Comparison of ENCODE assay signal across 9 mouse cellular contexts in genomic region chr12:58538305-58538719, GRCm38 (mm10).
A peak's percentile ranks its signal among the peaks of the same experiment; 100 is the strongest.
DNase-seq lines count a peak whose midpoint lies in the region; ATAC-seq and TF ChIP-seq lines count a peak whose summit lies in the region.
"Had no signal": no experiment of that assay in that cellular context is flagged by ENCODE, and none has a peak within 500 bp of the region (broad histone marks: within the 10 kb centered on the region; RNA-seq: fewer than 3 reads in every experiment).

No protein-coding gene starts in this region.

- H3K9ac ChIP-seq in kidney, postnatal 0 days (ENCODE audit: low read depth, low read length) = no peak overlapping the region
- no peak overlapping the region for H3K9ac ChIP-seq in heart, embryonic 14.5 days (ENCODE audit: low read length)
- no peak overlapping the region for H3K9ac ChIP-seq in liver, postnatal 0 days (replicated peaks)

- peak; percentile 58 for DNase-seq in kidney, postnatal 0 days (ENCODE audit: low spot score)
- no peak for DNase-seq in kidney, adult 18-20 months
- peak; percentile 11 for DNase-seq in brain, adult 2 months (ENCODE audit: low read depth, low spot score)
- DNase-seq in liver, postnatal 0 days = no peak
- DNase-seq in spleen, postnatal 10 days (ENCODE audit: low spot score in 2 of 2) = no peak
- no peak for DNase-seq in left cerebral cortex, adult 2 months (ENCODE audit: extremely low spot score in 1 of 2, low spot score in 2 of 2)
- DNase-seq in spleen, postnatal 14 days (ENCODE audit: low spot score in 2 of 2) = no peak
- DNase-seq: right cerebral cortex, postnatal 25 days had no signal

- intact Hi-C loops in left cerebral cortex, adult 2 months (cut with DNase I) = no loop called here

- ATAC-seq in kidney, postnatal 0 days (replicated peaks; ENCODE audit: low FRiP score, low read depth) = no peak
- peak; percentile 85 for ATAC-seq in heart, embryonic 14.5 days (ENCODE audit: insufficient number of reproducible peaks, insufficient read depth, low FRiP score, low read depth)
- ATAC-seq in liver, postnatal 0 days = peak; percentile 62

- H3K27me3 ChIP-seq in kidney, postnatal 0 days (ENCODE audit: insufficient read depth, low read length) = no peaks in the 10 kb centered on the region
- no peaks in the 10 kb centered on the region for H3K27me3 ChIP-seq in heart, embryonic 14.5 days (ENCODE audit: control insufficient read depth, insufficient read depth, low read length)
- no peaks in the 10 kb centered on the region for H3K27me3 ChIP-seq in liver, postnatal 0 days (ENCODE audit: insufficient read depth, low read length)

- no peak overlapping the region for H3K4me2 ChIP-seq in kidney, postnatal 0 days (ENCODE audit: low read length)
- peak overlapping the region; percentile 61 for H3K4me2 ChIP-seq in heart, embryonic 14.5 days (ENCODE audit: low read length)
- H3K4me2 ChIP-seq in liver, postnatal 0 days (ENCODE audit: low read depth, low read length) = peak overlapping the region; percentile 7; the same call in 1 of the 2 replicates

- H3K4me3 ChIP-seq in kidney, postnatal 0 days (replicated peaks; ENCODE audit: low read depth, low read length) = no peak overlapping the region
- H3K4me3 ChIP-seq in heart, embryonic 14.5 days (ENCODE audit: control insufficient read depth in 1 of 2, insufficient read depth in 1 of 2, low read depth in 1 of 2, low read length in 2 of 2) = 0 out of 4 replicates have a peak overlapping the region, but pooled peaks of 1 of the 2 experiments have one; percentile 6
- no peak overlapping the region for H3K4me3 ChIP-seq in liver, postnatal 0 days (ENCODE audit: low read depth, low read length)
- H3K4me3 ChIP-seq in left cerebral cortex, adult 2 months = no peak overlapping the region

- 39% methylated on average over 5 of the region's 5 CpGs for WGBS in kidney, postnatal 0 days
- WGBS in heart, embryonic 14.5 days = 2% methylated on average over 5 of the region's 5 CpGs
- 19% methylated on average over 5 of the region's 5 CpGs for WGBS in liver, postnatal 0 days (ENCODE audit: insufficient replicate concordance)

- no peaks in the 10 kb centered on the region for H3K9me3 ChIP-seq in kidney, postnatal 0 days (replicated peaks; ENCODE audit: low read length)
- H3K9me3 ChIP-seq in heart, embryonic 14.5 days (ENCODE audit: control insufficient read depth, low read length) = no peaks in the 10 kb centered on the region
- H3K9me3 ChIP-seq in liver, postnatal 0 days (ENCODE audit: low read length) = no peaks in the 10 kb centered on the region

- 0 out of 2 replicates have a peak, but pooled peaks have one; percentile 35 for TF ChIP-seq EP300 in liver, postnatal 0 days (IDR thresholded peaks at IDR 0.05; ENCODE audit: low read depth)

- H3K4me1 ChIP-seq in kidney, postnatal 0 days (replicated peaks; ENCODE audit: insufficient read depth, low read length) = no peaks in the 10 kb centered on the region
- peaks cover 3 to 8% of the 10 kb centered on the region in 2 experiments; a peak in 3 of 4 replicates for H3K4me1 ChIP-seq in heart, embryonic 14.5 days (ENCODE audit: control insufficient read depth in 2 of 2, insufficient read depth in 2 of 2, low read length in 2 of 2)
- no peaks in the 10 kb centered on the region for H3K4me1 ChIP-seq in liver, postnatal 0 days (ENCODE audit: insufficient read depth)

- no peaks in the 10 kb centered on the region for H3K36me3 ChIP-seq in kidney, postnatal 0 days (ENCODE audit: insufficient read depth, low read length)
- H3K36me3 ChIP-seq in heart, embryonic 14.5 days (ENCODE audit: control insufficient read depth, insufficient read depth, low read length) = no peaks in the 10 kb centered on the region
- H3K36me3 ChIP-seq in liver, postnatal 0 days (replicated peaks; ENCODE audit: insufficient read depth, low read length) = no peaks in the 10 kb centered on the region

- H3K27ac ChIP-seq in kidney, postnatal 0 days = no peak overlapping the region
- peak overlapping the region; percentile 35 to 39; a peak in 3 of 4 replicates for H3K27ac ChIP-seq in heart, embryonic 14.5 days (replicated peaks in 1 of 2; ENCODE audit: control insufficient read depth in 1 of 2, insufficient read depth in 1 of 2, low read depth in 2 of 2, low read length in 2 of 2)
- H3K27ac ChIP-seq in liver, postnatal 0 days (ENCODE audit: low read depth) = no peak overlapping the region
- H3K27ac ChIP-seq in left cerebral cortex, adult 2 months = no peak overlapping the region

- TF ChIP-seq CTCF in kidney, postnatal 0 days (IDR thresholded peaks at IDR 0.05; ENCODE audit: low read depth) = no peak
- no peak for TF ChIP-seq CTCF in liver, postnatal 0 days (IDR thresholded peaks at IDR 0.05; ENCODE audit: low read depth)
- no peak for TF ChIP-seq CTCF in left cerebral cortex, adult 2 months (IDR thresholded peaks at IDR 0.05)

Comparison
In these comparisons a context has a peak if more than half of its experiments do, and no peak if none do; other contexts are left out.
1. DNase-seq: peak in kidney, postnatal 0 days (single experiment) and brain, adult 2 months (single experiment); none in kidney, adult 18-20 months (single experiment), liver, postnatal 0 days (single experiment), spleen, postnatal 10 days (0 of 2), left cerebral cortex, adult 2 months (0 of 2) and spleen, postnatal 14 days (0 of 2).
2. H3K27ac ChIP-seq: peak in heart, embryonic 14.5 days (2 of 2); none in kidney, postnatal 0 days (single experiment), liver, postnatal 0 days (single experiment) and left cerebral cortex, adult 2 months (single experiment).